Mouse (Mus musculus) midbrain, embryonic 11.5 days (tissue): ENCODE results near the gene Adam26a. TPM values are rescaled to one million over a fixed set of nuclear protein-coding genes. Genes with fewer than 3 reads are reported as not detected.
"Not testable (repeated sequence)": the region's sequence is repeated elsewhere in the genome, so short reads cannot be mapped to it uniquely, and the experiment has no call there.

Source experiments
- ATAC-seq: fragments of 200-750 bp; cut with Nextera tagmentation; 2 replicates; pipeline ENCODE4 v1.8.0; 2017; ENCODE audit warnings: moderate TSS enrichment, moderate library complexity; ENCODE audit not compliant: low FRiP score
- DNase-seq: peaks from one replicate; pipeline ENCODE4 v3.0.0; 2015; ENCODE audit warnings: low spot score; ENCODE audit errors: missing footprints
- H3K27ac ChIP-seq: fragments of 300-500 bp; sonication (generic); 2 replicates; pipeline ENCODE4 v1.5.1; 2014; ENCODE audit warnings: low read depth, low read length
- H3K27me3 ChIP-seq: fragments of 300-500 bp; sonication (generic); 2 replicates; pipeline ENCODE4 v1.6.1; 2014; ENCODE audit warnings: mild to moderate bottlenecking, low read length, moderate library complexity, mixed read lengths; ENCODE audit not compliant: control insufficient read depth, insufficient read depth
- H3K36me3 ChIP-seq: fragments of 300-500 bp; sonication (generic); 2 replicates; pipeline ENCODE4 v1.6.1; 2014; ENCODE audit warnings: mild to moderate bottlenecking, low read length, moderate library complexity, mixed read lengths; ENCODE audit not compliant: control insufficient read depth, insufficient read depth
- H3K4me1 ChIP-seq: fragments of 300-500 bp; sonication (generic); 2 replicates; pipeline ENCODE4 v1.6.1; 2014; ENCODE audit warnings: low read length; ENCODE audit not compliant: control insufficient read depth, insufficient read depth
- H3K4me2 ChIP-seq: fragments of 300-500 bp; sonication (generic); 2 replicates; pipeline ENCODE4 v1.6.1; 2014; ENCODE audit warnings: mild to moderate bottlenecking, moderate library complexity
- H3K4me3 ChIP-seq: fragments of 300-500 bp; sonication (generic); 2 replicates; pipeline ENCODE4 v1.5.1; 2014; ENCODE audit warnings: low read depth, low read length
- H3K9ac ChIP-seq: fragments of 300-500 bp; sonication (generic); 2 replicates; pipeline ENCODE4 v1.6.1; 2014; ENCODE audit warnings: low read length
- H3K9me3 ChIP-seq: fragments of 300-500 bp; sonication (generic); 2 replicates; pipeline ENCODE4 v1.6.1; 2016; ENCODE audit warnings: low read length; ENCODE audit not compliant: control insufficient read depth
- WGBS: fragments of 180-500 bp; shearing (Covaris S2); extraction: QIAGEN DNeasy Blood & Tissue Kit; methylation state at CpG from one replicate; pipeline ENCODE4 v1.1.7; 2014; 5-methylcytosine and 5-hydroxymethylcytosine counted together
- polyA plus RNA-seq: library from polyadenylated mRNA; unstranded; fragments of >200 nt; fragmentation: Nextera tagmentation; extraction: Ambion mirVana; gene quantifications from 2 replicates; pipeline ENCODE4 v1.2.1, GENCODE M21; 2014

The Adam26a gene
- polyA plus RNA-seq: not detected in 2 replicates

GRCm38 (mm10) chr8:43576607-43577006, at the start of gene Adam26a:
TSS of gene Adam26a (minus strand) at chr8:43576707.
- not testable (repeated sequence) for H3K4me1 ChIP-seq, H3K9me3 ChIP-seq, H3K4me3 ChIP-seq, H3K9ac ChIP-seq, ATAC-seq, H3K36me3 ChIP-seq, H3K27me3 ChIP-seq, H3K27ac ChIP-seq, H3K4me2 ChIP-seq, DNase-seq
- 88% methylated on average over 2 of the region's 2 CpGs for WGBS

- Histone ChIP-seq H3K4me2 (no peak overlapping the region), H3K9me3 (no peaks in the 10 kb centered on the region), H3K4me3 (no peak overlapping the region), H3K4me1 (no peaks in the 10 kb centered on the region), H3K27me3 (no peaks in the 10 kb centered on the region), H3K36me3 (no peaks in the 10 kb centered on the region), H3K9ac (no peak overlapping the region), H3K27ac (no peak overlapping the region)
- no peak for ATAC-seq
- DNase-seq: no peak
- WGBS: 86% methylated on average over 1 of the region's 1 CpGs
These were observed 39.5 kb upstream of the Adam26a start for GRCm38 (mm10) chr8:43616046-43616445.

- H3K4me3 ChIP-seq, H3K36me3 ChIP-seq, H3K9ac ChIP-seq, H3K4me1 ChIP-seq, ATAC-seq, H3K27me3 ChIP-seq, H3K27ac ChIP-seq, DNase-seq, H3K9me3 ChIP-seq, H3K4me2 ChIP-seq: not testable (repeated sequence)
- 86% methylated on average over 13 of the region's 13 CpGs for whole genome bisulfite sequencing
These were observed 27.1 kb upstream of the Adam26a start for GRCm38 (mm10) chr8:43603657-43604056.

GRCm38 (mm10) chr8:43603166-43603565, 26.7 kb upstream of the Adam26a start:
- not testable (repeated sequence) for H3K27ac ChIP-seq, ATAC-seq, H3K9ac ChIP-seq, DNase-seq, H3K4me2 ChIP-seq, H3K36me3 ChIP-seq, H3K9me3 ChIP-seq, H3K4me1 ChIP-seq, H3K4me3 ChIP-seq, H3K27me3 ChIP-seq
- WGBS: 92% methylated on average over 15 of the region's 15 CpGs

- not testable (repeated sequence) for H3K27ac ChIP-seq, H3K4me1 ChIP-seq, H3K4me3 ChIP-seq, DNase-seq, H3K9me3 ChIP-seq, H3K4me2 ChIP-seq, H3K9ac ChIP-seq, ATAC-seq, H3K36me3 ChIP-seq, H3K27me3 ChIP-seq
These were observed 48.5 kb downstream of the Adam26a start, which contains the start of gene Adam26b for GRCm38 (mm10) chr8:43528006-43528405. TSS of gene Adam26b (minus strand) at chr8:43528106.

Other genes with a start within 250 kb of the Adam26a start
- not detected in 2 replicates for gene Adam26b, start 48.6 kb downstream of the Adam26a start, polyA plus RNA-seq
- gene Gm5346, start 50.6 kb upstream of the Adam26a start, polyA plus RNA-seq: not detected in 2 replicates
- not detected in 2 replicates for gene Adam34, start 133.3 kb upstream of the Adam26a start, polyA plus RNA-seq